Mouse (Mus musculus): ENCODE measurements around the gene Pam.

DNA sequence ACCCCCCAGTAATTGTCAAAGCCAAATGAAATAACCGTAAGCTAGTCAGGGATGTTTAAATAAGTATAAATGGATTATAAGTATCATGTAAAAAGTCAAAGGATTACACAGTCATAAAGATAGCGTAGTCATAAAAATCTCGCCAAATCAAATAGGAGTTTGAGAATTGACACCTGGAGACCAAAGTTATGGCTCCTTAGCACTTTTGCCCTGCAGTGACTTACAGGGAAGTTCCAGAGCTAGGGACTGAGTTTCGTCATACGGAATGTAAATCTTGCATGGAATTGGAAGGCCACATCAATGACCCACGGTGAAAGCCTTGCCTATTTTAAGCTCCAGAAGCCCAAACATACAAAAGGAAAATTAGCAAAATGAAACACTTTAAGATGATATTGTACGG, 192.6 kb downstream of the Pam start:
- TF ChIP-seq CTCF (IDR thresholded peaks at IDR 0.05; ENCODE audit: borderline replicate concordance, insufficient read depth, low read depth, low read length), result no peak
- TF ChIP-seq POLR2A (IDR thresholded peaks at IDR 0.05; ENCODE audit: borderline replicate concordance, insufficient read depth, low read length), result no peak

All from cerebellum, adult 2 months (tissue).